Mouse (Mus musculus) neural tube, embryonic 13.5 days (tissue): Measurements from ENCODE around the gene Lrrc49. TPM values are rescaled to one million over a fixed set of nuclear protein-coding genes. Genes with fewer than 3 reads are reported as not detected.
A peak's percentile ranks its signal among the peaks of the same experiment; 100 is the strongest.

Experiments
- ATAC-seq: fragments of 200-750 bp; cut with Nextera tagmentation; 2 replicates; pipeline ENCODE4 v1.8.0; 2017; ENCODE audit warnings: low read depth, mild to moderate bottlenecking, moderate TSS enrichment, moderate library complexity
- H3K27ac ChIP-seq: fragments of 300-500 bp; sonication (generic); replicated peaks from 2 replicates; pipeline ENCODE4 v1.5.1; 2015; ENCODE audit warnings: moderate library complexity, mild to moderate bottlenecking, inconsistent platforms
- H3K27me3 ChIP-seq: fragments of 300-500 bp; sonication (generic); 2 replicates; pipeline ENCODE4 v1.6.1; 2015; ENCODE audit warnings: mild to moderate bottlenecking, inconsistent platforms
- H3K36me3 ChIP-seq: fragments of 300-500 bp; sonication (generic); 2 replicates; pipeline ENCODE4 v1.6.1; 2015; ENCODE audit warnings: mild to moderate bottlenecking, inconsistent platforms
- H3K4me1 ChIP-seq: fragments of 300-500 bp; sonication (generic); replicated peaks from 2 replicates; pipeline ENCODE4 v1.6.1; 2015; ENCODE audit warnings: inconsistent platforms
- H3K4me2 ChIP-seq: fragments of 300-500 bp; sonication (generic); 2 replicates; pipeline ENCODE4 v1.6.1; 2015; ENCODE audit warnings: inconsistent platforms, mild to moderate bottlenecking, moderate library complexity
- H3K4me3 ChIP-seq: fragments of 300-500 bp; sonication (generic); 2 replicates; pipeline ENCODE4 v1.5.1; 2015; ENCODE audit warnings: mild to moderate bottlenecking, inconsistent platforms
- H3K9ac ChIP-seq: fragments of 300-500 bp; sonication (generic); 2 replicates; pipeline ENCODE4 v1.6.1; 2015; ENCODE audit warnings: moderate library complexity, mild to moderate bottlenecking, inconsistent platforms
- H3K9me3 ChIP-seq: fragments of 300-500 bp; sonication (generic); 2 replicates; pipeline ENCODE4 v1.6.1; 2016; ENCODE audit warnings: inconsistent platforms
- WGBS: fragments of 180-500 bp; shearing (Covaris S2); methylation state at CpG from one replicate; pipeline ENCODE4 v1.1.7; 2015; 5-methylcytosine and 5-hydroxymethylcytosine counted together
- polyA plus RNA-seq: library from polyadenylated mRNA; unstranded; fragments of >200 nt; fragmentation: Nextera tagmentation; extraction: Ambion mirVana; gene quantifications from 2 replicates; pipeline ENCODE4 v1.2.1, GENCODE M21; 2015

Gene Lrrc49
- 67.9 and 68.2 TPM in 2 replicates for polyA plus RNA-seq

GRCm38 (mm10) chr9:60687891-60688324 lies at the start of gene Lrrc49:
TSS of gene Lrrc49 (minus strand) at chr9:60688158.
- Histone ChIP-seq H3K27ac (peak within 1 kb of the TSS; percentile 97), H3K4me2 (peak within 1 kb of the TSS; percentile 57), H3K9ac (peak within 1 kb of the TSS; percentile 79), H3K4me1 (peaks cover 24% of the 10 kb centered on the region), H3K36me3 (peaks cover 19% of the 10 kb centered on the region), H3K4me3 (peak within 1 kb of the TSS; percentile 63), H3K9me3 (no peaks in the 10 kb centered on the region), H3K27me3 (no peaks in the 10 kb centered on the region)
- ATAC-seq, result peak; percentile 96
- 0% methylated on average over 21 of the region's 21 CpGs for WGBS

- no peak for ATAC-seq
- WGBS, result 99% methylated on average over 2 of the region's 2 CpGs
These were observed 46.4 kb upstream of the Lrrc49 start for GRCm38 (mm10) chr9:60734321-60734720.

GRCm38 (mm10) chr9:60724968-60725367 lies 37.0 kb upstream of the Lrrc49 start:
- Histone ChIP-seq H3K36me3 (peaks cover 14% of the 10 kb centered on the region), H3K27ac (no peak overlapping the region), H3K4me1 (no peaks in the 10 kb centered on the region), H3K9ac (no peak overlapping the region), H3K4me2 (no peak overlapping the region), H3K4me3 (no peak overlapping the region), H3K9me3 (0 out of 2 replicates have a peak, but pooled peaks cover 4% of the 10 kb centered on the region), H3K27me3 (no peaks in the 10 kb centered on the region)
- WGBS, result 93% methylated on average over 7 of the region's 7 CpGs
- ATAC-seq, result no peak

More at GRCm38 (mm10) chr9:60734321-60734720, 46.4 kb upstream of the Lrrc49 start:
- peaks cover 5% of the 10 kb centered on the region; the same call in 1 of the 2 replicates for H3K9me3 ChIP-seq
- H3K4me1 ChIP-seq, result no peaks in the 10 kb centered on the region
- H3K27me3 ChIP-seq, result no peaks in the 10 kb centered on the region
- no peak overlapping the region for H3K27ac ChIP-seq
- H3K36me3 ChIP-seq, result peaks cover 28% of the 10 kb centered on the region
- H3K4me2 ChIP-seq, result no peak overlapping the region
- H3K9ac ChIP-seq, result no peak overlapping the region
- no peak overlapping the region for H3K4me3 ChIP-seq

DNA sequence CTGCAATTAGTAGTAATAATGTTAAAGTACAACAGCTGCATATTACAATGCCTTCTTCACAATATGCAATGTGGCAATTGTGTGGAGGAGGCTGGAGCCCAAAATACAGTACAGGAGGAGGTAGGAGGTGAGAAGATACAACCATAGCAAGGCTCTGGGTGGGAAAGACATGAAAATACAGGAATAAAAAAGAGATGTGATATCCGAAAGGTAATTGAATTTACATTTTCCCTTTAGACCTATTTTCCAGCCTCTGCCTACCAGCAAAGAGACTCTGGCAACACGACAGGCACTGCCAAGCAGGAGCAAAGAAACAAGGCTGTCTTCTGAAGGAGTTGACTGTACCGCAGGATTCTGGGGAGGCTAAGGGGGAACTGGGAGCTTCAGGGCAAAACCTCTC lies 31.7 kb upstream of the Lrrc49 start:
- 81% methylated on average over 3 of the region's 3 CpGs for WGBS
- Histone ChIP-seq H3K4me2 (no peak overlapping the region), H3K4me3 (no peak overlapping the region), H3K9ac (no peak overlapping the region), H3K4me1 (peaks cover 7% of the 10 kb centered on the region), H3K9me3 (no peaks in the 10 kb centered on the region), H3K36me3 (0 out of 2 replicates have a peak, but pooled peaks cover under 1% of the 10 kb centered on the region), H3K27me3 (no peaks in the 10 kb centered on the region; the same call in 1 of the 2 replicates), H3K27ac (no peak overlapping the region)
- no peak for ATAC-seq

DNA sequence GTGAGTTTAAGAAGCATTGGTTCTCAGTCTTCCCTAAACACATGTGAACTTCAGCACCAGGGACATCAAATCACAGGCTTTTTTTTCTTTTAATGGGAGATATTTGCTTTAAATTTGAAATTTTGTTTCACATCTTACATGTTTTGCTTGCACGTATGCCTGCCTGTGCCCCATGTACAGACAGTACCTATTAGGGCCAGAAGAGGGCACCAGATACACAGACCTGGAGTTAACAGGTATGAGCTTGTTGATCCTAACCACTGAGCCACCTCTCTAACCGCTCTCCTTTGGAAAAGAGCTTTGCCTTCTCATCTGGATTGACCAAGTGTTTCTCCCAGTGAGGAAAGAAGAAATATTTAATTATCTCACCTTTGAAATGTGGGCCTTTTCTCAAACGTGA lies 30.3 kb upstream of the Lrrc49 start:
- 49% methylated on average over 3 of the region's 3 CpGs for WGBS
- peaks cover 4% of the 10 kb centered on the region for H3K27me3 ChIP-seq
- H3K9me3 ChIP-seq, result no peaks in the 10 kb centered on the region
- H3K36me3 ChIP-seq, result no peaks in the 10 kb centered on the region
- H3K27ac ChIP-seq, result no peak overlapping the region
- no peak overlapping the region for H3K4me3 ChIP-seq
- peaks cover 21% of the 10 kb centered on the region for H3K4me1 ChIP-seq
- ATAC-seq, result no peak
- no peak overlapping the region for H3K9ac ChIP-seq
- no peak overlapping the region for H3K4me2 ChIP-seq

- no peaks in the 10 kb centered on the region for H3K36me3 ChIP-seq
- H3K9ac ChIP-seq, result no peak overlapping the region
- H3K9me3 ChIP-seq, result no peaks in the 10 kb centered on the region
- H3K4me1 ChIP-seq, result peaks cover 30% of the 10 kb centered on the region
- 57% methylated on average over 5 of the region's 5 CpGs for WGBS
- ATAC-seq, result no peak
- no peak overlapping the region for H3K4me3 ChIP-seq
- peaks cover 4% of the 10 kb centered on the region for H3K27me3 ChIP-seq
- H3K4me2 ChIP-seq, result no peak overlapping the region
- no peak overlapping the region for H3K27ac ChIP-seq
These were observed 27.9 kb upstream of the Lrrc49 start for GRCm38 (mm10) chr9:60715828-60716227.

DNA sequence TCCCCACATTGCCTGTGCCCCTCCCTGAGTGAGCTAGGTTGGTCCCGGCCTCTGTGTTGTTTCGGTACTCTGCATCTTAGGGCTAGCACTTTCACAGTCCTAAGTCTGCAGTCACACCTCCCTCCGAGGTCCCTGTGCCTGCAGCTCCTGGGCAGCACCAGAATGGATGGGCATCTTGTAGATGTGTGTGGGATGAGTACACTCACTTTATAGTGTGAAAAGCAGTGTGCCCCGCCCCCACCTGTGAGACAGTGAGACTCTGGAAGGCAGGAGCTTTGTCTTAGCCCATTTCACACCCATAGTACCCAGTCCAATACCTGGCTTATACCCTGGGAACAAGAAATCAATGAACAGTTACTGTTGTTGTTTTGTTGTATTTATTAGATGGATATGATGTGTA lies 27.3 kb upstream of the Lrrc49 start:
- ATAC-seq, result no peak
- Histone ChIP-seq H3K27me3 (peaks cover 4% of the 10 kb centered on the region), H3K9me3 (no peaks in the 10 kb centered on the region), H3K4me3 (no peak overlapping the region), H3K36me3 (no peaks in the 10 kb centered on the region), H3K9ac (no peak overlapping the region), H3K27ac (no peak overlapping the region), H3K4me2 (no peak overlapping the region), H3K4me1 (peaks cover 30% of the 10 kb centered on the region)
- 84% methylated on average over 4 of the region's 4 CpGs for WGBS

DNA sequence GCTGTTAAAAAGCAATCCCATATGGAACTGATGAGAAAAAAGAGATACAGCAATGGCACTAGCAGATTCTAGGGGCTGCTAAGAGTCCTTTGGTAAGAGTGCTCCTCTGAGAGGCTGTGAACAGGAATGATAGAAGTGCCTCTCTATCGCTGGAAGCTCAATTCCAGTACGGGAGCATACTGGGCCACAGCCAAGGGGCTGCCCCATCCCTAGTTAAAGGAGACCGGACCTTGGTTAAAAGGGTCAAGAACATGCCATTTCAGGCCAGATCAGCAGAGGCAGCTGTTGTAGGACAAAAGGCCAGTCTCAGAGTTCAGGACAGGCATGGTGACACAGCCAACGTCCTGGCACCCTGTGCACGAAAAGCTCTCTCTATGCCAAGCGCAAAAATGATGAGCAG lies 26.2 kb upstream of the Lrrc49 start:
- Histone ChIP-seq H3K9ac (0 out of 2 replicates have a peak overlapping the region, but pooled peaks have one; percentile 88), H3K9me3 (no peaks in the 10 kb centered on the region)

DNA sequence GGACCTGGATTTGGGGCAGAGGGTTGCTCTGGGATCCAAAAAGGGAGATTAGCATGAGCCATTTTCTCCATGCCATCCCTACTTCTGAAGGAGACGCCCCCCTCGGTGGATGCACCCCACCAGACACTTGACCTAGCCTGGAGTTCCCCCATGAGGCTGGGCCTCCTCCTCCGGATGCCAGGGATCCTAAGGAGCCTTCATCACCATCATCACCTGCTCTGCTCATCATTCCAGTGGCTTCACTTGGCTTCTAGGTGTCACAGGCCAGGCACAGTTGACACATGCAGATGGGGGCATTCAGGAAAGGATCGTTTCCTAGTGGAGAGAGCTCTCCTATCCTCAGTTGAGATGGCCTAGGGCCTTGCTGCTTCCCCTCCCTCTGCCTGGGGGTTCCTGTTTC lies 25.7 kb upstream of the Lrrc49 start:
- Histone ChIP-seq H3K9ac (peak overlapping the region; percentile 88), H3K36me3 (no peaks in the 10 kb centered on the region), H3K4me2 (peak overlapping the region; percentile 95), H3K9me3 (no peaks in the 10 kb centered on the region), H3K4me1 (peaks cover 30% of the 10 kb centered on the region), H3K27me3 (peaks cover 7% of the 10 kb centered on the region), H3K27ac (0 out of 2 replicates have a peak overlapping the region, but pooled peaks have one; percentile 33), H3K4me3 (peak overlapping the region; percentile 54)
- WGBS, result 48% methylated on average over 4 of the region's 4 CpGs
- ATAC-seq, result peak; percentile 30; the same call in 1 of the 2 replicates

More for the DNA sequence above, 26.2 kb upstream of the Lrrc49 start:
- peak overlapping the region; percentile 95 for H3K4me2 ChIP-seq
- no peaks in the 10 kb centered on the region for H3K36me3 ChIP-seq
- peaks cover 7% of the 10 kb centered on the region for H3K27me3 ChIP-seq
- ATAC-seq, result no peak
- H3K27ac ChIP-seq, result no peak overlapping the region
- H3K4me1 ChIP-seq, result peaks cover 30% of the 10 kb centered on the region
- WGBS, result 79% methylated on average over 6 of the region's 6 CpGs
- no peak overlapping the region; the same call in 1 of the 2 replicates for H3K4me3 ChIP-seq

DNA sequence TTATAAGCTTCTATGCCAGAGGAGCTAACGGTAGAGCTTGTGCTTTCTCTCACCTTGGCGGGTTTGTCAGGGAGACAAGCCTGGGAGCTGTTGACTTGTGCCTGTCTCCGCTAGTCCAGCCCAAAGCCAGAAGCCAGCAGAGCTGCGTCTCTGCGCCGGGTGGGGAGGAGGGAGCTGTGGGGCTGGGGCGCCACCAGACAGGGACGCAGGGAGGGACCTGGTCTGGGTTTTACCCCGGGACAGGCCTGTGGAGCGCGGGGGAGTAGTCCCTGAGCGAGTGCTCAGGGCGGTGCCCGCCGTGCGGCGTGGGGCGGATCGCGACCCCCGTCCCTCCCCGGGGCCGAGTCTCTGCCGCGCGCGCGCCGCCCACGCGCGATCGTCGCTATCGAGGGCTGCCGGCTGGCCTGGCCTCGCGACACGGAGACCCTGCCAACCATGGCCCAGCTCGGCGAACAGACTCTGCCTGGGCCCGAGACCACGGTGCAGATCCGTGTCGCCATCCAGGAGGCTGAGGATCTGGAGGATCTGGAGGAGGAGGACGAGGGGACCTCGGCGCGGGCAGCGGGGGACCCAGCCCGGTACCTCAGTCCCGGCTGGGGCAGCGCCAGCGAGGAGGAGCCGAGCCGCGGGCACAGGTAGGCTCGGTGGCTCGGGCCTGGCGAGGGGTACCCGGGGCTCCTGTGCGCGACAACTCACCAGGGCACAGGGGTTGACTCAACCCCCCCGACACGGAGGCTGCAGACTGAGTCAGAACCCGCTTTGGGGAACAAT lies 25.0 kb upstream of the Lrrc49 start, which contains the start of gene Larp6:
Gene Larp6 (plus strand): TSS at position 219 of the 771 bp plus-strand sequence.
- Histone ChIP-seq H3K36me3 (no peaks in the 10 kb centered on the region), H3K4me1 (peaks cover 30% of the 10 kb centered on the region), H3K27me3 (peaks cover 7% of the 10 kb centered on the region), H3K9ac (peak within 1 kb of the TSS; percentile 88), H3K9me3 (no peaks in the 10 kb centered on the region), H3K27ac (peak within 1 kb of the TSS; percentile 33; the same call in 1 of the 2 replicates), H3K4me3 (peak within 1 kb of the TSS; percentile 54), H3K4me2 (peak within 1 kb of the TSS; percentile 95)
- under 1% methylated on average over 62 of the region's 66 CpGs for WGBS
- ATAC-seq, result peak; percentile 71; the same call in 1 of the 2 replicates

GRCm38 (mm10) chr9:60712011-60712410 lies 24.1 kb upstream of the Lrrc49 start:
- peaks cover 30% of the 10 kb centered on the region for H3K4me1 ChIP-seq
- no peaks in the 10 kb centered on the region for H3K9me3 ChIP-seq
- H3K36me3 ChIP-seq, result no peaks in the 10 kb centered on the region
- no peak for ATAC-seq
- H3K4me3 ChIP-seq, result no peak overlapping the region
- no peak overlapping the region for H3K9ac ChIP-seq
- WGBS, result 83% methylated on average over 5 of the region's 5 CpGs
- peak overlapping the region; percentile 95; the same call in 1 of the 2 replicates for H3K4me2 ChIP-seq
- no peak overlapping the region for H3K27ac ChIP-seq
- H3K27me3 ChIP-seq, result peaks cover 7% of the 10 kb centered on the region

DNA sequence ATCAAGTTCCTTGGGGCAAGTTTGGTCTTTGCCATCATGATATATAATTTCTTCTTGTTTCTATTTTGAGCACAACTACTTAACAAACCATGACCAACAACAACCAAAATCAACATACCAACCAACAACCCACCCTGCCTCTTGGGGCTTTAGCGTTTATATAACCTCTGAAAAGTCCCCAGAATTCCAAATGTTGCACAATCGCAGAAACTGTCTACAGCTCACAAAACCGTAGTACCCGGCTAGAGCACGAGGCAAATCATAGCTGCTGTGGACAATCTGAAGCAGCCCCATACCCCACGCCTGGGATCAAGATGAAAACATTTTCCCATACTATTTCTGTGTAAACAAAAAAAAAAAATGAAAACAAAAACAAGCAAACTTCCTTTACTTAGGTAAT lies 21.8 kb upstream of the Lrrc49 start:
- no peak overlapping the region for H3K27ac ChIP-seq
- H3K4me3 ChIP-seq, result no peak overlapping the region
- H3K27me3 ChIP-seq, result peaks cover 7% of the 10 kb centered on the region
- no peaks in the 10 kb centered on the region for H3K36me3 ChIP-seq
- no peak overlapping the region for H3K4me2 ChIP-seq
- ATAC-seq, result no peak
- H3K9me3 ChIP-seq, result no peaks in the 10 kb centered on the region
- 84% methylated on average over 6 of the region's 6 CpGs for WGBS
- H3K4me1 ChIP-seq, result peaks cover 23% of the 10 kb centered on the region
- no peak overlapping the region for H3K9ac ChIP-seq
